Mouse (Mus musculus) bone marrow macrophage, adult 2 months (primary cell): ENCODE results near the gene Ttf2. TPM values are rescaled to one million over a fixed set of nuclear protein-coding genes. Genes with fewer than 3 reads are reported as not detected.

ENCODE experiments used
- H3K27ac ChIP-seq: 2 replicates; pipeline ENCODE4 v1.5.1; 2012; ENCODE audit warnings: low read depth, low read length; ENCODE audit not compliant: insufficient read depth
- H3K4me1 ChIP-seq: 2 replicates; pipeline ENCODE4 v1.6.1; 2012; ENCODE audit warnings: low read length; ENCODE audit not compliant: control insufficient read depth, insufficient read depth
- H3K4me3 ChIP-seq: 2 replicates; pipeline ENCODE4 v1.5.1; 2012; ENCODE audit warnings: mild to moderate bottlenecking, low read length, moderate library complexity; ENCODE audit not compliant: insufficient read depth
- CTCF ChIP-seq: IDR thresholded peaks from 2 replicates; pipeline ENCODE4 v1.5.1; 2012; ENCODE audit warnings: low read depth, mild to moderate bottlenecking, low read length, moderate library complexity
- POLR2A ChIP-seq: IDR thresholded peaks from 2 replicates; pipeline ENCODE4 v1.6.1; 2012; ENCODE audit warnings: mild to moderate bottlenecking, low read depth, low read length, borderline replicate concordance
- polyA plus RNA-seq: library from polyadenylated mRNA; stranded (reverse); fragments of >200 nt; gene quantifications from 2 replicates; pipeline ENCODE4 v1.2.4, GENCODE M21; 2012; ENCODE audit not compliant: missing spikeins, insufficient read depth, insufficient read length

Ttf2 gene
- polyA plus RNA-seq, 1 experiment, result 15.8 TPM

DNA sequence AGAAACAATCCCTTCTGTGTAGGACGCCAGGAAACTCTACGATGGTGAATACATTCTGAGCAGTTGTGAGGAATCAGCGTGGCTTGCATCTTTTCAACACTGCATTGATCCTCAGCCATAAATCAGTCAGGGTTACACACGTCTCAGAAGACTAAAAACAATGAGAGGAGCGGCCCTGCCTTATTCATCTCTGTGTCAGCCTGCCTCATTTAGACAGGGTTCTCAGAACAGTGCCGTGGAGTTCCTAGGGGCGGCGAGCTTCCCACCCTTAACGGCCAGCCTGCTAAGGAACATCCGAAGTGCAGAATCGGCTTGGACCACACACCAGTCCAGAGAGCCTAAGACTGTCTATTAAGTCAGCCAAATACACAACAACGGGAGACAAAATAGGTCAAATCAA, 20.0 kb upstream of the Ttf2 start:
- H3K4me3 ChIP-seq, result no peak overlapping the region
- H3K27ac ChIP-seq, result no peak overlapping the region
- no peak for TF ChIP-seq CTCF
- TF ChIP-seq POLR2A, result no peak
- H3K4me1 ChIP-seq, result peaks cover 13% of the 10 kb centered on the region

DNA sequence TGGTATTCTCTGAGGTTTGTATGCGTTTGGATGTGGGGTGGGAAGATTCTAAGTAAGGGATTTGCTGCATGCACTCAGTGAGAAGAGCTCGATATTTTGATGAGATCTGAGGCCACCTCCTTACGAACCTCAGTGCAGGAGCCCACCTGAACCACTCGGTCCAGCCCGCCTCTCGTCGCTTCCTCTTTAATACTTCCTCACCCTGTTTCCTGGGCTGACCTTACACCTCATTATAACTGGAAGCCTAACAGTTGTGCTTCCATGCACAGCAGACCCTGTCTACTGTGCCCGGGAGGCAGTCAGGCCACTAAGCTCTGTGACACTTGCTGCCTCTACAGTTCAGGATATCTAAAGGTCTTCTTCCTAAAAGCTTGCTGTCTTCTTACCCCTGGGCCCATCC, 9.8 kb upstream of the Ttf2 start:
- H3K27ac ChIP-seq, result no peak overlapping the region
- 0 out of 2 replicates have a peak, but pooled peaks cover 3% of the 10 kb centered on the region for H3K4me1 ChIP-seq
- TF ChIP-seq POLR2A (no peak), CTCF (no peak)
- no peak overlapping the region for H3K4me3 ChIP-seq

GRCm38 (mm10) chr3:100973906-100974305, 4.4 kb upstream of the Ttf2 start:
- Histone ChIP-seq H3K27ac (no peak overlapping the region), H3K4me3 (no peak overlapping the region), H3K4me1 (no peaks in the 10 kb centered on the region)
- TF ChIP-seq CTCF (no peak), POLR2A (no peak)

GRCm38 (mm10) chr3:100963849-100964542, 5.5 kb downstream of the Ttf2 start:
- Histone ChIP-seq H3K27ac (no peak overlapping the region), H3K4me3 (no peak overlapping the region), H3K4me1 (peaks cover 2% of the 10 kb centered on the region; the same call in 1 of the 2 replicates)
- TF ChIP-seq POLR2A (no peak), CTCF (no peak)

DNA sequence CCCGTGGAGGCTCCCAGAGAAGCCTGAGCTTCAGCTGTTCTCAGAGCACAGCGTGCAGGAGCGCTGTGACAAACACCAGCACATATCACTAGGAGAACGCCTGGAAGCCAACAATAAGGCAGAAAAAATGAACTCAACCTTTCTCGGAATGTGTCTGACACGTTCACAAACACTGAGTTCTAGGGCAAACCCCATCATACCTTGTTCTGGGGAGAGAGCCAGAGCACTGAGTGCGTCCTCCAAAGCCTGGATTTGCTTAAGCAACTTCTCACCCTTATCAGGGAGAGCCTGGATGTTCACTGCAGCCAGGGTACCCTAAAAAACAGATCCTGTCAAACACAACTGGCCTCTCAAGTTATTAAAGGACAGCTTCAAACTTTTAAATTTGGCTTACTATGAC, 8.0 kb downstream of the Ttf2 start:
- no peak for TF ChIP-seq POLR2A
- no peak for TF ChIP-seq CTCF
- H3K27ac ChIP-seq, result no peak overlapping the region
- H3K4me3 ChIP-seq, result no peak overlapping the region
- H3K4me1 ChIP-seq, result no peaks in the 10 kb centered on the region

DNA sequence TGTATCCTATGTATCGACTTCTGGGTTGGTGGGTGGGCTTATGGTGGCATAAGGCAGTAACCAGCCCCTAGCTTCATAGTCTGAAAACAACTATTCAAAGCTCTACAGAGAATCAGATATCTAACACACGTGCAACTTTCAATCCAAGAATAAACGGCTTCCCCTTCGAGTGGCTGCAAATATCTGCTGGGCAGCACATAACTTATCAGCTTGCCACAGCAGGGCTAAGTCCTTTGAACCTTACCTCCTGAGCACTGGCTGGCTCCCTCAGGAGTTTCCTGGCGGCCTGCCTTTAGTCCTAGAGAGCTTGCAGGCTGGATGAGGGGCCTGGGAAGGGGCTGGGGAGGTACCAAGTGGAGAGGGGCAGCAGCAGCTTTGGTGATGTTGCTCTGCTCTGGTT, 8.5 kb downstream of the Ttf2 start:
- TF ChIP-seq POLR2A (no peak), CTCF (no peak)
- Histone ChIP-seq H3K4me3 (no peak overlapping the region), H3K4me1 (no peaks in the 10 kb centered on the region), H3K27ac (no peak overlapping the region)

DNA sequence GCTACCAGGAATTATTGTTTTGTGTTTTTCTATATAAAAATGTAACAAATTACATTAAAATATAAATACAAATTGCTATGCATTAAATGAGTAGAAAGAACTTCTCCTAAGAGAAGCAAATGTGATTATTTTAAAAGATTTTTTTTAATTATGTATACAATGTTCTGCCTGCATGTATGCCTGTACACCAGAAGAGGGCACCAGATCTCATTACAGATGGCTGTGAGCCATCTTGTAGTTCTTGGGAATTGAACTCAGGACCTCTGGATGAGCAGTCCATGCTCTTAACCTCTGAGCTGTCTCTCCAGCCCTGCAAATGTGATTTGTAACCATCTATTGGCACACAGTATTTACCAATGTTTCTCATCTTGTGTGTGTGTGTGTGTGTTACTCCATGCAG, 14.8 kb downstream of the Ttf2 start:
- no peak for TF ChIP-seq POLR2A
- TF ChIP-seq CTCF, result no peak
- H3K4me3 ChIP-seq, result no peak overlapping the region
- no peak overlapping the region for H3K27ac ChIP-seq
- H3K4me1 ChIP-seq, result no peaks in the 10 kb centered on the region

DNA sequence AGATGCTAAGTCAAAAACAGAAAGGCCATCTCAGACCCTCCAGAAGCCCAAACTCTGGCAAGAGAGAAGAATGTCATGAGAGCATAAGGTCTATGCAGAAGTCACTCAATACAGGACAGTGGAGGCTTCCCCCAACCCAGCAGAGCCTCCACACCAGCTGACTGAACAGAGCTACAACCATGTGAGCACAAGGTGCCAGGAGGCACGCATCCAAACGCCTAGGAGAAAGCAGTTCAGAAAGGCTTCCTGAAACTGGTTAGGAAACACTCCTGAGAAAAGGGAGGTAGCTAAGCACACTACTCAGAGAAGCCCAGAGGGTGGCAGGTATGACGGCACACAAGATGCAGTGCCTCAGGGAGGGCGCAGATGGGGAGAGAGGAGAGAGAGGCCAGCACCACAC, 17.9 kb downstream of the Ttf2 start:
- Histone ChIP-seq H3K4me3 (no peak overlapping the region), H3K4me1 (no peaks in the 10 kb centered on the region)
- TF ChIP-seq CTCF (no peak), POLR2A (no peak)

GRCm38 (mm10) chr3:100947286-100947685, 22.2 kb downstream of the Ttf2 start:
- no peaks in the 10 kb centered on the region for H3K4me1 ChIP-seq
- H3K4me3 ChIP-seq, result no peak overlapping the region
- no peak for TF ChIP-seq CTCF
- no peak for TF ChIP-seq POLR2A
- no peak overlapping the region for H3K27ac ChIP-seq

More for the DNA sequence above, 17.9 kb downstream of the Ttf2 start:
- H3K27ac ChIP-seq, result no peak overlapping the region

DNA sequence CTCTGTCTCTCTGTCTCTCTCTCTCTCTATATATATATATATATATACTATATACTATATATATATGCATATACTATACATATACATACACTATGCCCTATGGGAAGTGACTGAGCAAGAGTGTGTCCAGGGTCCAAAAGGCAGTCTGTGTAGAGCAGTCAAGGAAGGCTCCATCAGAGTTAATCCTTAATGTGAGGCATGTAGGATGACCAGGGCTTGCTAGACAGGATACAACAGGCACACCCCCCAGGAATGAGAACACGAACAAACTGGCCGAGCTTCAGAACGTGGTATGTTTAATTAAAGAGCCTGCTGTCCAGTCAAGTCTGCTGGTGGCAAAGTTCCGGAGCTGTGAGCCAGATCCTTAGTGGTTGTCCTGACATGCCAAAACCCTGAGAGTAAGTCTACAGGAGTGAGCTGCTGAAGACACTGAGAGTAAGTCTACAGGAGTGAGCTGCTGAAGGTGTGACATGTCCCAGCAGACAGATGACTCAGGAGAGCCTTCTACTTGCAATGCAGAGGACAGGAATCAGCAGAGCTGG, 28.9 kb downstream of the Ttf2 start:
- Histone ChIP-seq H3K4me1 (no peaks in the 10 kb centered on the region), H3K27ac (no peak overlapping the region), H3K4me3 (no peak overlapping the region)
- TF ChIP-seq CTCF (no peak), POLR2A (no peak)

GRCm38 (mm10) chr3:100938211-100938610, 31.3 kb downstream of the Ttf2 start:
- Histone ChIP-seq H3K27ac (no peak overlapping the region), H3K4me1 (no peaks in the 10 kb centered on the region), H3K4me3 (no peak overlapping the region)
- TF ChIP-seq POLR2A (no peak), CTCF (no peak)
